Mouse (Mus musculus): ENCODE data around the gene Prima1. TPM values are rescaled to one million over a fixed set of nuclear protein-coding genes. Genes with fewer than 3 reads are reported as not detected.

The Prima1 gene
- polyA plus RNA-seq, 1 experiment: 1.0 TPM

- H3K4me1 ChIP-seq (ENCODE audit: control insufficient read depth, insufficient read depth, low read length): no peaks in the 10 kb centered on the region
- TF ChIP-seq POLR2A (IDR thresholded peaks at IDR 0.05; ENCODE audit: borderline replicate concordance, extremely low read depth, low read depth, low read length) (no peak), CTCF (IDR thresholded peaks at IDR 0.05; ENCODE audit: insufficient read depth, low read length) (no peak)
- WGBS: 63% methylated on average over 14 of the region's 14 CpGs
- H3K4me3 ChIP-seq (replicated peaks; ENCODE audit: extremely low read depth, low read depth, low read length): no peak overlapping the region
- no peak for DNase-seq
Measured at GRCm38 (mm10) chr12:103164101-103165030, 77.6 kb downstream of the Prima1 start.

- Histone ChIP-seq H3K4me1 (ENCODE audit: control insufficient read depth, insufficient read depth, low read length) (no peaks in the 10 kb centered on the region), H3K4me3 (replicated peaks; ENCODE audit: extremely low read depth, low read depth, low read length) (no peak overlapping the region)
- 78% methylated on average over 10 of the region's 10 CpGs for WGBS
- TF ChIP-seq POLR2A (IDR thresholded peaks at IDR 0.05; ENCODE audit: borderline replicate concordance, extremely low read depth, low read depth, low read length): no peak
- TF ChIP-seq CTCF (IDR thresholded peaks at IDR 0.05; ENCODE audit: insufficient read depth, low read length): no peak
- DNase-seq: no peak
Measured at GRCm38 (mm10) chr12:103163596-103163995, 78.4 kb downstream of the Prima1 start.

GRCm38 (mm10) chr12:103160721-103161120, 81.2 kb downstream of the Prima1 start:
- 77% methylated on average over 4 of the region's 4 CpGs for WGBS
- Histone ChIP-seq H3K4me3 (replicated peaks; ENCODE audit: extremely low read depth, low read depth, low read length) (no peak overlapping the region), H3K4me1 (ENCODE audit: control insufficient read depth, insufficient read depth, low read length) (no peaks in the 10 kb centered on the region)
- DNase-seq: no peak
- no peak for TF ChIP-seq CTCF (IDR thresholded peaks at IDR 0.05; ENCODE audit: insufficient read depth, low read length)
- no peak for TF ChIP-seq POLR2A (IDR thresholded peaks at IDR 0.05; ENCODE audit: borderline replicate concordance, extremely low read depth, low read depth, low read length)

- 67% methylated on average over 8 of the region's 8 CpGs for WGBS
- TF ChIP-seq POLR2A (IDR thresholded peaks at IDR 0.05; ENCODE audit: borderline replicate concordance, extremely low read depth, low read depth, low read length) (no peak), CTCF (IDR thresholded peaks at IDR 0.05; ENCODE audit: insufficient read depth, low read length) (no peak)
- no peaks in the 10 kb centered on the region for H3K4me1 ChIP-seq (ENCODE audit: control insufficient read depth, insufficient read depth, low read length)
- DNase-seq: no peak
- no peak overlapping the region for H3K4me3 ChIP-seq (replicated peaks; ENCODE audit: extremely low read depth, low read depth, low read length)
Measured at GRCm38 (mm10) chr12:103159016-103159415, 82.9 kb downstream of the Prima1 start.

GRCm38 (mm10) chr12:103157129-103157910, 84.6 kb downstream of the Prima1 start:
- H3K4me1 ChIP-seq (ENCODE audit: control insufficient read depth, insufficient read depth, low read length): no peaks in the 10 kb centered on the region
- no peak for DNase-seq
- no peak overlapping the region for H3K4me3 ChIP-seq (replicated peaks; ENCODE audit: extremely low read depth, low read depth, low read length)
- 70% methylated on average over 18 of the region's 18 CpGs for WGBS
- TF ChIP-seq POLR2A (IDR thresholded peaks at IDR 0.05; ENCODE audit: borderline replicate concordance, extremely low read depth, low read depth, low read length) (no peak), CTCF (IDR thresholded peaks at IDR 0.05; ENCODE audit: insufficient read depth, low read length) (no peak)

GRCm38 (mm10) chr12:103155406-103155805, 86.5 kb downstream of the Prima1 start:
- Histone ChIP-seq H3K4me3 (replicated peaks; ENCODE audit: extremely low read depth, low read depth, low read length) (no peak overlapping the region), H3K4me1 (ENCODE audit: control insufficient read depth, insufficient read depth, low read length) (no peaks in the 10 kb centered on the region)
- WGBS: 60% methylated on average over 3 of the region's 3 CpGs
- TF ChIP-seq CTCF (IDR thresholded peaks at IDR 0.05; ENCODE audit: insufficient read depth, low read length) (no peak), POLR2A (IDR thresholded peaks at IDR 0.05; ENCODE audit: borderline replicate concordance, extremely low read depth, low read depth, low read length) (no peak)
- no peak for DNase-seq

GRCm38 (mm10) chr12:103154927-103155326, 87.0 kb downstream of the Prima1 start:
- no peak for TF ChIP-seq CTCF (IDR thresholded peaks at IDR 0.05; ENCODE audit: insufficient read depth, low read length)
- TF ChIP-seq POLR2A (IDR thresholded peaks at IDR 0.05; ENCODE audit: borderline replicate concordance, extremely low read depth, low read depth, low read length): no peak
- no peak for DNase-seq
- WGBS: 62% methylated on average over 2 of the region's 2 CpGs
- Histone ChIP-seq H3K4me3 (replicated peaks; ENCODE audit: extremely low read depth, low read depth, low read length) (no peak overlapping the region), H3K4me1 (ENCODE audit: control insufficient read depth, insufficient read depth, low read length) (no peaks in the 10 kb centered on the region)

- WGBS: 63% methylated on average over 2 of the region's 2 CpGs
- Histone ChIP-seq H3K4me1 (ENCODE audit: control insufficient read depth, insufficient read depth, low read length) (no peaks in the 10 kb centered on the region), H3K4me3 (replicated peaks; ENCODE audit: extremely low read depth, low read depth, low read length) (no peak overlapping the region)
- TF ChIP-seq CTCF (IDR thresholded peaks at IDR 0.05; ENCODE audit: insufficient read depth, low read length): no peak
- no peak for TF ChIP-seq POLR2A (IDR thresholded peaks at IDR 0.05; ENCODE audit: borderline replicate concordance, extremely low read depth, low read depth, low read length)
- DNase-seq: no peak
Measured at GRCm38 (mm10) chr12:103150247-103150646, 91.7 kb downstream of the Prima1 start.

Other genes with a start within 250 kb of the Prima1 start
- gene Fam181a, start 68.8 kb upstream of the Prima1 start, polyA plus RNA-seq (2012; rRNA removed): 0.47 and 1.00 TPM in 2 replicates
- gene Asb2, start 113.9 kb upstream of the Prima1 start, polyA plus RNA-seq (2012; rRNA removed): 24.4 and 35.1 TPM in 2 replicates
- 5.0 and 10.4 TPM in 2 replicates for gene Otub2, start 146.5 kb upstream of the Prima1 start, polyA plus RNA-seq (2012; rRNA removed)
- 0.96 and 1.2 TPM in 2 replicates for gene 9330161L09Rik, start 165.7 kb upstream of the Prima1 start, polyA plus RNA-seq (2012; rRNA removed)
- 33.4 and 35.6 TPM in 2 replicates for gene Ddx24, start 183.7 kb upstream of the Prima1 start, polyA plus RNA-seq (2012; rRNA removed)
- gene Ifi27, start 192.1 kb upstream of the Prima1 start, polyA plus RNA-seq (2012; rRNA removed): 339 and 380 TPM in 2 replicates
- 319 and 789 TPM in 2 replicates for gene Ifi27l2a, start 201.5 kb upstream of the Prima1 start, polyA plus RNA-seq (2012; rRNA removed)
- gene Ifi27l2b, start 215.1 kb upstream of the Prima1 start, polyA plus RNA-seq (2012; rRNA removed): 0.11 and 0.34 TPM in 2 replicates